Mouse (Mus musculus): ENCODE results near the gene Glrp1. TPM values are rescaled to one million over a fixed set of nuclear protein-coding genes. Genes with fewer than 3 reads are reported as not detected.

The Glrp1 gene
- polyA plus RNA-seq, 1 experiment from 2014 or later: not detected

DNA sequence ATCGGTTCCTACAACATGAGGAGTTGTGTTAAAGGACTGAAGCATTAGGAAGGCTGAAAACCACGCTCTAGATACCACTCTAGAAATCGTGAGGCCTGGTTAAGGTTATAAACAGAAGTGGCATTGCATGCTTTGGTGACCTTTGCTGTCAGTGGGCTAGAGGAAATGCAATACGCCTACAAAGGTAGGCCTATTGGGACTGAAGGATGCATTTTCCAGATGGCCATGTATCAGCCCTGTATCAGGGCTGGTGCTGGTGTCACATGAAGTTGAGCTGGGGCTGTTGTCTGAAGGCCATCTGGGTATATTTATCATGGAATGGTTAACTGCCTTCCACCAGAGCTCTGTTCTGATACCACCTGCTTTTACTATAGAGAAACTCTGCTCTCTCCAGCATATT lies 23.5 kb downstream of the Glrp1 start:
- no peaks in the 10 kb centered on the region for H3K9me3 ChIP-seq (ENCODE audit: control insufficient read depth, low read length)
- H3K36me3 ChIP-seq (ENCODE audit: control insufficient read depth, insufficient read depth, low read length): no peaks in the 10 kb centered on the region
- no peak overlapping the region for H3K9ac ChIP-seq (ENCODE audit: low read depth, low read length)
- H3K27me3 ChIP-seq (replicated peaks; ENCODE audit: control insufficient read depth, insufficient read depth, low read length): no peaks in the 10 kb centered on the region
- H3K4me1 ChIP-seq (ENCODE audit: control insufficient read depth, insufficient read depth, low read length): 0 out of 2 replicates have a peak, but pooled peaks cover 4% of the 10 kb centered on the region
- ATAC-seq: no peak
- H3K4me3 ChIP-seq (ENCODE audit: low read length): no peak overlapping the region
- H3K4me2 ChIP-seq (ENCODE audit: low read depth, low read length): no peak overlapping the region
- H3K27ac ChIP-seq (ENCODE audit: low read length): no peak overlapping the region
- WGBS: 71% methylated on average over 4 of the region's 4 CpGs

DNA sequence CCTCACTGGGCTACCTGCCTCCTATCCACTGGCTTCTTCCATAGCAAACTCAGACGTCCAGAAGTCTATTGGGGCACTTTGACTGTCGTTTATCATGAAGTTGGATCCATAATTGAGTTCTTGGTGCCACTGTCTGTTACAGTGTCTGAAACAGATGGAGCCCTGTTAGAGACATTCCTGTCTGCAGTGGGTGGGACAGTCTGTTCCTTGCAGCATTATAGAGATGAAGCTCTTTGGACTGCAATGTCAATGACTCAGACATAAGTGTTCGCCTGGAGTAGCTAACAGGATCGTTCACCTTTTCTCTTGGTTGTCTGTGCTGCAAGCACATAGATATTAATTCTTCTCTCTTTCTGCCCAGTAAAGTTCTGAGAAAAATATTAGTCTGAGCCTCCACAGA lies 25.8 kb downstream of the Glrp1 start:
- ATAC-seq: no peak
- no peak overlapping the region for H3K4me3 ChIP-seq (ENCODE audit: low read length)
- WGBS: 73% methylated on average over 4 of the region's 4 CpGs
- 0 out of 2 replicates have a peak, but pooled peaks cover 4% of the 10 kb centered on the region for H3K4me1 ChIP-seq (ENCODE audit: control insufficient read depth, insufficient read depth, low read length)
- no peaks in the 10 kb centered on the region for H3K36me3 ChIP-seq (ENCODE audit: control insufficient read depth, insufficient read depth, low read length)
- H3K9me3 ChIP-seq (ENCODE audit: control insufficient read depth, low read length): no peaks in the 10 kb centered on the region
- H3K27ac ChIP-seq (ENCODE audit: low read length): no peak overlapping the region
- no peak overlapping the region for H3K4me2 ChIP-seq (ENCODE audit: low read depth, low read length)
- H3K9ac ChIP-seq (ENCODE audit: low read depth, low read length): no peak overlapping the region
- H3K27me3 ChIP-seq (replicated peaks; ENCODE audit: control insufficient read depth, insufficient read depth, low read length): no peaks in the 10 kb centered on the region

DNA sequence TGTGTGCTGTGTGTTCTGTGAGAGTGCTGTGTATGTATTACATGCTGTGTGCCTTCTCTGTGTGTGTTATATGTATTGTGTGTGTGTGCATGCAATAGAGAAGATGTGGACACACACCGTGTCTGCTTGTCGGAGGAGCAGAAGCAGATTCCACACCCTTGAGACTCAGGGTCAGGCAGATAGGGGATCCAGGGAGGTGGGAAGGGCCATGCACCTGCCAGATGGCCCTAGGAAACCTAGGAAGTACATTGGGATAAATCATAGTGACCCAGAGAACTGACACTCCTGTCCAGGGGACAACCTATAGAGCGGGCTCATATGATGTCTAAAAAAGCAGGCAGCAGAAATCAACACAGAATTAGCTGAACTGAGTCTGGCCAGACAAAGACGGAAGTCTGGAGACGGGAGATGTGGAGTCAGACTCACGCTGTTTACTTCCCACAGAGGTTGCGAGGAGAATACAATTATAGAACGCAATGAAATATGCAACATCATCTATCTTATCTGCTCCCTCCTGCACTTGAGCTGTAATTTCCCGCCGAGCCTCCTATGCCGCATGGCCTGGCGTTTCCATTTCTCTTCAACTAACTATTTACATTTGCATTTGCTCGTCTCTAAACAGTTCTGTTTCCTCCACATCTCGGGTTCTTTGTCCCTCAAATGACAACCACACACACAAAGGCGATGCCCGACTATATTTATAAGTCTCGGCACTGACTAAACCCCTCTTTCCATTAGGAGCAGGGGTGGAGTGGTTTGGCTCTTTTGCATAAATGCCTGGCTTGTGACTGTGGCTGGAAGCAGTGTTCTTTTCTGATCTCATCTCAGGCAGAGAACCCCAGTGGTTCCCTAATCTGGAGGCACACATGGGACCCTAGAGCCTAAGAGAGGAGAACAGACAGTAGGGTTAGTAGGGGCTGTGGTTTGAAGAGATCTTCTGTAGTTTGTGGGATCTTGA lies 27.4 kb downstream of the Glrp1 start:
- Histone ChIP-seq H3K27ac (ENCODE audit: low read length) (no peak overlapping the region), H3K27me3 (replicated peaks; ENCODE audit: control insufficient read depth, insufficient read depth, low read length) (no peaks in the 10 kb centered on the region), H3K4me3 (ENCODE audit: low read length) (no peak overlapping the region), H3K9ac (ENCODE audit: low read depth, low read length) (no peak overlapping the region), H3K9me3 (ENCODE audit: control insufficient read depth, low read length) (no peaks in the 10 kb centered on the region), H3K4me1 (ENCODE audit: control insufficient read depth, insufficient read depth, low read length) (0 out of 2 replicates have a peak, but pooled peaks cover 4% of the 10 kb centered on the region), H3K36me3 (ENCODE audit: control insufficient read depth, insufficient read depth, low read length) (no peaks in the 10 kb centered on the region), H3K4me2 (ENCODE audit: low read depth, low read length) (no peak overlapping the region)
- 35% methylated on average over 17 of the region's 17 CpGs for WGBS
- ATAC-seq: peak; percentile 58; the same call in 1 of the 2 replicates

DNA sequence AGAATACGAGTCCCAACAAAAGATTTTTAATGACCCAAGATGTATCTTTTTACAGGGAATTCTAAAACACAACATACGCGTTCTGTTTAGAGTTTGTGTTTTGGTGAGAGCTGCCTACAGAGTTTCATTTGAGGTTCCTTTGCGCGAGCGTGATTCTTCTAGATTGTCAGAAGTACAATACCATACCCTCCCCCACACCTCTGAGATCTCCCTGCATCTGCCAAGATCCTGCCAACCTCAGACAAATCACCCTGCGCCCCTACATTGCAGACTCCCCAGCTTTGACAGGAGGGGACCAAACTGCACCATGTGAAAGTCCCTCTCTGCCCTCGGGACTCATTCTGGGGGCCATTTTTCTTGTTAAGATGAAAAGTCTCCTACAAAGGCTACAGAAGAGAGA lies 29.3 kb downstream of the Glrp1 start:
- H3K9me3 ChIP-seq (ENCODE audit: control insufficient read depth, low read length): no peaks in the 10 kb centered on the region
- peaks cover 13% of the 10 kb centered on the region for H3K4me1 ChIP-seq (ENCODE audit: control insufficient read depth, insufficient read depth, low read length)
- no peak overlapping the region for H3K27ac ChIP-seq (ENCODE audit: low read length)
- ATAC-seq: no peak
- no peak overlapping the region for H3K4me2 ChIP-seq (ENCODE audit: low read depth, low read length)
- no peak overlapping the region for H3K4me3 ChIP-seq (ENCODE audit: low read length)
- H3K36me3 ChIP-seq (ENCODE audit: control insufficient read depth, insufficient read depth, low read length): no peaks in the 10 kb centered on the region
- H3K27me3 ChIP-seq (replicated peaks; ENCODE audit: control insufficient read depth, insufficient read depth, low read length): no peaks in the 10 kb centered on the region
- H3K9ac ChIP-seq (ENCODE audit: low read depth, low read length): no peak overlapping the region
- WGBS: 81% methylated on average over 8 of the region's 8 CpGs

DNA sequence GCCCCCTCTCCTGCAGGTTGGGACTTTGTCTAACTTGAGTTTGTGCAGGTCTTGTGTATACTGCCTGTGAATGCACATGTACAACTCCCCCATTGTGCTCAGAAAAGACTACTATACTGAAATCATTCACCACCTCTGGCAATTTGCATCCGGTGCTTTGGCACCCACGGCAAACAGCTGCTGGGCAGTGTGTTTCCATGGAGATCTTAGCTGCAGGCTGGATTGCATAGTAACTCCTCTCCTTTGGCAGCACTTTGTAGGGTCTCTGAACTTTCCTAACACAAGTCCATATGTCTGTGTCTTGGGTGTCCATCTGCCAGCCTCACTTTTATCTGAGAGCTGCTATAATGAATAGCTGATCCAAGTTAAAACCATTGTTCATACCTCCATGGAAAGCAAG lies 31.7 kb downstream of the Glrp1 start:
- H3K27me3 ChIP-seq (replicated peaks; ENCODE audit: control insufficient read depth, insufficient read depth, low read length): no peaks in the 10 kb centered on the region
- no peaks in the 10 kb centered on the region for H3K9me3 ChIP-seq (ENCODE audit: control insufficient read depth, low read length)
- no peaks in the 10 kb centered on the region for H3K36me3 ChIP-seq (ENCODE audit: control insufficient read depth, insufficient read depth, low read length)
- H3K4me3 ChIP-seq (ENCODE audit: low read length): no peak overlapping the region
- H3K4me1 ChIP-seq (ENCODE audit: control insufficient read depth, insufficient read depth, low read length): peaks cover 29% of the 10 kb centered on the region
- H3K9ac ChIP-seq (ENCODE audit: low read depth, low read length): no peak overlapping the region
- ATAC-seq: no peak
- WGBS: 42% methylated on average over 2 of the region's 2 CpGs
- no peak overlapping the region for H3K27ac ChIP-seq (ENCODE audit: low read length)
- H3K4me2 ChIP-seq (ENCODE audit: low read depth, low read length): no peak overlapping the region

DNA sequence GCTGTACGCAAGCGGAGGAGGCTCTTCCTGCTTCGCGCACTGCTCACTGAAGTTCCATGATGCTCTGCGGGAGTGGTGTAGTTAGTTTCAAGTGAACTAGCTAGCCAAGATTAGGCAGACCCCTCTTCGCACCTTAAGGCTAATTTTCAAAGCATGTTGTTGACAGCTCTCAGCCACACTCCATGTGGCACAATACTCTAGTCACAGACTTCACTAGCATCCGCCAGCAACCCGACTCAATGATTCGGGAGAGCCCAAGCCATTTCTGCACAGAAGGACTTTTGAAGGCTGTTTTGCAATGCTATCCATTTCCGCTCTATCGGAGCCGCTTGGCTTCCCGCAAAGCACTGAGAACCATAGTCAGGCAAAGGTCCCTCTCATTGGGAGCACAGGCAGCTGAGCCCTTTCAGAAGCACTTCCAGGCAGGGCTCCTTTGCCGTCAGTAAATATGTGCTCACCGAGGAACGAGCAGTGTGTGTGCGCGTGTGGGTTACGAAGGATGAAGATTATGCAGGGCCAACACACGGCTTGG lies 33.2 kb downstream of the Glrp1 start:
- Histone ChIP-seq H3K9ac (ENCODE audit: low read depth, low read length) (no peak overlapping the region), H3K4me3 (ENCODE audit: low read length) (no peak overlapping the region), H3K27ac (ENCODE audit: low read length) (no peak overlapping the region), H3K4me1 (ENCODE audit: control insufficient read depth, insufficient read depth, low read length) (peaks cover 25% of the 10 kb centered on the region), H3K36me3 (ENCODE audit: control insufficient read depth, insufficient read depth, low read length) (no peaks in the 10 kb centered on the region), H3K4me2 (ENCODE audit: low read depth, low read length) (no peak overlapping the region), H3K27me3 (replicated peaks; ENCODE audit: control insufficient read depth, insufficient read depth, low read length) (no peaks in the 10 kb centered on the region), H3K9me3 (ENCODE audit: control insufficient read depth, low read length) (no peaks in the 10 kb centered on the region)
- 92% methylated on average over 20 of the region's 20 CpGs for WGBS
- no peak for ATAC-seq

DNA sequence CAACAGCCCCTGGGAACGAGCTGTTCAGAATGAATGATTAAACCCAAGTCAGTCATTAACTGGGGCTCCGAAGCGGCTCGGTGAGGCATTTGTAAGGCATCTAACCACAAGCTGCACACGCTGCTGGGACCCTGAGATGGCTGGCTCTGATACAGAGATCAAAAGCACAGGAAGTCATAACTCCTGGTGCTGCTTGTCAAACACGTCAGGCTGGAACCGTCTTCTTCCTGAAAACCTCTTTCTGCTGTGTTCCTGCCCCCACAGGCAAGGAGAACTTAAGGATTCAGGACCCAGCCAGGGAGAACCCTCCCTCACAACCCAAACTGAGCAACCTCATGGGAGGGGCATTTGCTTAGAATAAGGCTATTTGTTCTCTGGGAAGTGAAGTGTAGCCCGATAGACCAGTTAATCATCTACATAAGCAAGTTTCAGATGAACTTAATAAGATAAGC lies 34.3 kb downstream of the Glrp1 start:
- Histone ChIP-seq H3K36me3 (ENCODE audit: control insufficient read depth, insufficient read depth, low read length) (no peaks in the 10 kb centered on the region), H3K9me3 (ENCODE audit: control insufficient read depth, low read length) (no peaks in the 10 kb centered on the region), H3K9ac (ENCODE audit: low read depth, low read length) (no peak overlapping the region), H3K4me2 (ENCODE audit: low read depth, low read length) (peak overlapping the region; percentile 6; the same call in 1 of the 2 replicates), H3K4me1 (ENCODE audit: control insufficient read depth, insufficient read depth, low read length) (peaks cover 25% of the 10 kb centered on the region), H3K27ac (ENCODE audit: low read length) (peak overlapping the region; percentile 46; the same call in 1 of the 2 replicates), H3K4me3 (ENCODE audit: low read length) (no peak overlapping the region), H3K27me3 (replicated peaks; ENCODE audit: control insufficient read depth, insufficient read depth, low read length) (no peaks in the 10 kb centered on the region)
- 7% methylated on average over 8 of the region's 8 CpGs for WGBS
- peak; percentile 78 for ATAC-seq

DNA sequence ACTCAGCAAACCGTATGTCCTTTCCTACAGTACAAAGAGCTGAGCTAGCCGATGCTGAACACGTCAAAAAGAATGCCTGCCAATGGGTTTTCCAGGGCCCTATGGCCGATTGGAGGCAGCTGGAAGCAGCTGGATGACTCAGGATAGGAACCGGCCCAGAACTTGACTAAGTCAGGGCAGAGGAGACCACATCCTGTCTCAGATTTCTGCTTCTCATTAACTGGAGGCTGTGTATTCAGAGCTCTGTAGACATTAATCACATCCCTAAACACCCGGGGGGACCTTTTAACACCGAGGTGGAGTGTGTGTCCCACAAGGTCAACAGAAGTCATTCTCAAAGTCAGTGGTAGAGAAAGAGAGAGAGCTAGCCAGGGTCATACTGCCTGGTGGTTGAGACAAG lies 35.3 kb downstream of the Glrp1 start:
- H3K9me3 ChIP-seq (ENCODE audit: control insufficient read depth, low read length): no peaks in the 10 kb centered on the region
- H3K36me3 ChIP-seq (ENCODE audit: control insufficient read depth, insufficient read depth, low read length): no peaks in the 10 kb centered on the region
- H3K4me2 ChIP-seq (ENCODE audit: low read depth, low read length): no peak overlapping the region
- ATAC-seq: peak; percentile 52
- H3K4me1 ChIP-seq (ENCODE audit: control insufficient read depth, insufficient read depth, low read length): peaks cover 25% of the 10 kb centered on the region
- 20% methylated on average over 7 of the region's 7 CpGs for WGBS
- H3K27ac ChIP-seq (ENCODE audit: low read length): peak overlapping the region; percentile 33
- no peak overlapping the region for H3K4me3 ChIP-seq (ENCODE audit: low read length)
- no peak overlapping the region for H3K9ac ChIP-seq (ENCODE audit: low read depth, low read length)
- no peaks in the 10 kb centered on the region for H3K27me3 ChIP-seq (replicated peaks; ENCODE audit: control insufficient read depth, insufficient read depth, low read length)

DNA sequence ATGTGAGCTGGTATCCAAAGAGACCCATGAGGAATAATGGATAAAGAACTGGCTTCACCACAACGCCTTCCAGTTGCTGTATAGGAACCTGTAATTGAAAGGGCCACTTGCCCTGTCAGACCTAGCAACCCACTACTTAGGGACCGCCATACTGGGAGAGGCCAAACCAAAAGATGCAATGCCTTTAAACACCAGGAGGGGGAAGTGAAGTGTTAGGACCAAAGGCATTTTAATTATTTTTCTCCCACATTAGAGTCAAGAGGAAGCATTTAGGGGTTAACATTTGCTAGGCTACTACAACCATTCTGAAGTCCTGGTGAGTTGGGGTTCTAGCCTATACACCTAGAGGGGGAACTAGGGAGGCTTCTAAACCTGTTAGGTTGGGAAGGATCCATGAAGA lies 36.0 kb downstream of the Glrp1 start:
- H3K27me3 ChIP-seq (replicated peaks; ENCODE audit: control insufficient read depth, insufficient read depth, low read length): no peaks in the 10 kb centered on the region
- H3K4me1 ChIP-seq (ENCODE audit: control insufficient read depth, insufficient read depth, low read length): peaks cover 25% of the 10 kb centered on the region
- ATAC-seq: no peak
- H3K27ac ChIP-seq (ENCODE audit: low read length): peak overlapping the region; percentile 33; the same call in 1 of the 2 replicates
- no peaks in the 10 kb centered on the region for H3K9me3 ChIP-seq (ENCODE audit: control insufficient read depth, low read length)
- no peak overlapping the region for H3K4me2 ChIP-seq (ENCODE audit: low read depth, low read length)
- no peak overlapping the region for H3K4me3 ChIP-seq (ENCODE audit: low read length)
- no peaks in the 10 kb centered on the region for H3K36me3 ChIP-seq (ENCODE audit: control insufficient read depth, insufficient read depth, low read length)
- no peak overlapping the region for H3K9ac ChIP-seq (ENCODE audit: low read depth, low read length)
- 84% methylated on average over 2 of the region's 2 CpGs for WGBS

Data from intestine, embryonic 16.5 days (tissue).